Mouse (Mus musculus): ENCODE data around the gene Ehbp1l1.
"Not testable (repeated sequence)": the region's sequence is repeated elsewhere in the genome, so short reads cannot be mapped to it uniquely, and the experiment has no call there.

Ehbp1l1 gene

DNA sequence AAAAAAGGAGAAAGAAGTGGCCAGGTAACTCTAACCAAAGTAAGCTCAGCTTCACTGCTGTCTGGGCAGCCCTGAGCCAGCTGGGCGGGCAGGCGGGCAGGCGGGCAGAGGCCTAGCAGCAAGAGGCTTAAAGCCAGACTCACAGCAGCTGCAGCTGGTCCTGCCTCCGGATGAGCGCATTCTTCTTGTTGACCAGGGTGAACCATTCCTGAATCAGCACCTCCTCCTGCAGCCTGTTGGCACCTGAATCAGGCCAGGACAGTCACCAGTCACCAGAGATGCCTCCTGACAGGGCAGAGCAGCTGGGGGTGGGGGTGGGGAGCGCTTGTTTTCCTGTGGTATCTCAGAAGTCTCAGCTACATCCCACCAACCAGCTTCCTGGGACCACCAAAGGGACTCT lies 16.0 kb downstream of the Ehbp1l1 start:
- DNase-seq (ENCODE audit: low spot score in 2 of 2): no peak

GRCm38 (mm10) chr19:5704801-5705571 lies 21.1 kb downstream of the Ehbp1l1 start:
- DNase-seq (ENCODE audit: low spot score in 2 of 2): peak in 1 of 2 experiments; percentile 63

DNA sequence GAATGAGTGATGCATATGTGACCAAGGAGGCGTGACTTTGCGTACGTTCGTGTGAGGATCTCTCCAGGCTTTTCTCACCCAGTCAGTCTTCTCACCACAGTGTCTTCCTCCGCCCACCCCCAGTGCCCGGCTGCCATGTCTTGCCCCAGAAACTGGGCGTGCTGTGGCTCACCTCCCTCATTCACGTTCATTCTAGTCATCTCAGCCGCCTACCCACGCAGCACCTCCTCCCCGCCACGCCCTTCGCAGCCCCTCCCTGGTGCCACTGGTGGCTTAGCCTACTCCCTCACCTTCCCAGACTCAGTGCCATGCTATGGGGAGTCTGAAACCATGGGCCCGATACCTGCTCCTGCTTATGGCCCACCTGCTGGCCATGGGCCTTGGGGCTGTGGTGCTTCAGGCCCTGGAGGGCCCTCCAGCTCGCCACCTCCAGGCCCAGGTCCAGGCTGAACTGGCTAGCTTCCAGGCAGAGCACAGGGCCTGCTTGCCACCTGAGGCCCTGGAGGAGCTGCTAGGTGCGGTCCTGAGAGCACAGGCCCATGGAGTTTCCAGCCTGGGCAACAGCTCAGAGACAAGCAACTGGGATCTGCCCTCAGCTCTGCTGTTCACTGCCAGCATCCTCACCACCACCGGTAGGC lies 21.8 kb downstream of the Ehbp1l1 start, which contains the start of gene Kcnk7:
Gene Kcnk7, plus strand, starts transcription at position 205 of the 638 bp plus-strand sequence.
- no peak for DNase-seq (ENCODE audit: low spot score in 2 of 2)

GRCm38 (mm10) chr19:5695849-5696462 lies 30.2 kb downstream of the Ehbp1l1 start:
- DNase-seq (ENCODE audit: low spot score in 2 of 2): no peak

DNA sequence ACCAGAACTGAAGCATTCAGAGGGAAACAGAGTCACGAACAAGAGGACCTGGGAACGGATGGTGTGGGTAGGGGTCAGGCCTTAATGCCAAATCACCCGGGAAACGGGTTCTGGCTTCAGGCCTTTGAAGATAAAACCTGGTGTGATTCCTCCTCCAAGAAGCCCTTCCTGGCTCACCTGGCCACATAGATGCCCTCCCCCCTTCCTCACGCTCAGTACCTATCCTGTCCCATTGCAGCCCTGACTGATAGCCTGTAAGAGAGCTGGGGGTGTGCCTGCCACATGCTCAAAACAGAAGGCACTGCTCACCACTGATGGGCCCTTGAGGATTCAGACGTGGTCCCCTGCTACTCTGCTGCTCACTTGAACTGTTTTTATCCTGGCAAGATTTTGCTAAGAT lies 32.3 kb downstream of the Ehbp1l1 start:
- DNase-seq (ENCODE audit: low spot score in 2 of 2): no peak

DNA sequence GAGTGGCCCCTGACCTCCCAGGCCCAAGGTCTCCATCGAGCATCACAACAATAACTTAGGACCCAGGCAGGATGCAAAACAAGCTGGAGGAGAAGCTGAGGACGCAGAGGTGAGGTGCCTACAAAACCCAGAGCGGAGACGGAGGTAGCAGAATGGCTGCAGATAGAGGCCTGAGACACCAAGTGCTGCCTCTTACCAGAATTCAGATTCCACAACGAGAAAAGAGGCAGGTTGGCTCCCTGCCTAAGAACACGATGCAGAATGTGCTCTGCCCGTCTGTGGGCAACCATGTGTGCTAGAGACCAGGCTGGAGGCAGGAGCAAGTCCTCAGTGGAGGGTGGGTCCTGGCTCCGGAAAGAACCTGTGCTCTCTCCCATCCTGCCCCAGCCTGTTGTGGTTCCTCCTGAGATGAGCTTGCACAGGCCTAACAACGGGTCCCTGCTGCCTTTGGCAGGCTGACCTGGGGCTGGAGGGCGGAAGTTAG lies 33.2 kb downstream of the Ehbp1l1 start:
- no peak for DNase-seq (ENCODE audit: low spot score in 2 of 2)

DNA sequence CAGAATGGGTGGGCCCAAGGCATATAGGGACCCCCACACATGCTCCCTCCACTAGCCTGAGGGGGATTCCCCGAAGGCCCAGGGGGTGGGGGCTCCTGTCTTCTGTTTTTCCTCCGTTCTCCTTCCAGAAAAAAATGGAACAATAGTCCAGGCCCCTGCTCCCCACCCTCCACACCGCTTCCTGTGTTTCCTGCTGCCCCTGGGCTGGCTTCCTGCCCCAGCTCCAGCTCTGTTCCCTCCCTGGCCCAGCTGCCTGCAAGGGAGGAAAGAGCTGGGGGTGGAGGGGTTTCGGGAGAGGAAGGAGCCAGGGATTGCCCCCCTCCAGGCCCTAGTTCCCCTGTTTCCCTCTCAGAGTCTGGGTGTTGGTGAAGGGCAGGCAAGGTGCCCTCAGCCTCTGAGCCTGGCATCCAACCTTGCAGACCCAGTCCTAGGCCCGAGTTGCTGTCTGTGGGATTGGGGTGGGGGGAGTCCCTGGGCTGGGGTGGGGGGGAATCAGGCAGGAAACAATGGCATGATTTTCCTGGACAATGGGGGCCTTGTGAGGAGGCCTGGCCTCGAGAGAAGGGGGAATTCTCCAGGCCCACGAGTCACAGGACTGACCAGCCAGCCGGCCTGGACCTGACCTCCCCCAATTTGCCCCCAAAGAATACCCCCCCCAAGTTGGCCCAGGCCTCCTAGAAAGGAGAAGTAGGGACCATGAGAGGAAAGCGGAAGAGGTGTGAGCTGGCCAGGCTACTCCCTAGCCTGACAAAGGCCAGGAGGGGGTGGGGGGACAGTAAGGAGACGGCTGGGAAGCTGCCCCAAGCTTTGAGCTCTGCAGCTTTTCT lies 33.8 kb downstream of the Ehbp1l1 start:
- no peak for DNase-seq (ENCODE audit: low spot score in 2 of 2)

DNA sequence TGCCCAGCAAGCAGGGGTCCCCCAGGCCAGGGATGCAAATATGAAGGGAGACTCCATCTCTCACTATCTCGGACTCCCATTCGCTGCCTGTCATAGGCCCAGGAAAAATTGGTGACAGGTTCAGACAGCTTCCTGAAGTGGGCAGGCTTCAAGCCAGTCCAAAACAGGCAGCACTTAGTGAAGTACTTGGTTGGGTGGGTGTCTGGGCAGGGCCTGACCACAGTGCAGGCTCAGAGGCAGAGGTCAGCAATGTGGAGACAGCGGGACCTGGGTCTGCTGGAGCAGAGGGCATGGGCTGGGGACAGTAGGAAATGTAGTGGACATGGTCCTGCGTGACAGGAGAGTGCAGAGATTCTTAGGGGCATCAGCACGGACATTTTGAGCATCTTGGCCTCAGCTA lies 34.5 kb downstream of the Ehbp1l1 start:
- DNase-seq (ENCODE audit: low spot score in 2 of 2): no peak

GRCm38 (mm10) chr19:5690343-5690735 lies 35.8 kb downstream of the Ehbp1l1 start:
- DNase-seq (ENCODE audit: low spot score in 2 of 2): no peak

DNA sequence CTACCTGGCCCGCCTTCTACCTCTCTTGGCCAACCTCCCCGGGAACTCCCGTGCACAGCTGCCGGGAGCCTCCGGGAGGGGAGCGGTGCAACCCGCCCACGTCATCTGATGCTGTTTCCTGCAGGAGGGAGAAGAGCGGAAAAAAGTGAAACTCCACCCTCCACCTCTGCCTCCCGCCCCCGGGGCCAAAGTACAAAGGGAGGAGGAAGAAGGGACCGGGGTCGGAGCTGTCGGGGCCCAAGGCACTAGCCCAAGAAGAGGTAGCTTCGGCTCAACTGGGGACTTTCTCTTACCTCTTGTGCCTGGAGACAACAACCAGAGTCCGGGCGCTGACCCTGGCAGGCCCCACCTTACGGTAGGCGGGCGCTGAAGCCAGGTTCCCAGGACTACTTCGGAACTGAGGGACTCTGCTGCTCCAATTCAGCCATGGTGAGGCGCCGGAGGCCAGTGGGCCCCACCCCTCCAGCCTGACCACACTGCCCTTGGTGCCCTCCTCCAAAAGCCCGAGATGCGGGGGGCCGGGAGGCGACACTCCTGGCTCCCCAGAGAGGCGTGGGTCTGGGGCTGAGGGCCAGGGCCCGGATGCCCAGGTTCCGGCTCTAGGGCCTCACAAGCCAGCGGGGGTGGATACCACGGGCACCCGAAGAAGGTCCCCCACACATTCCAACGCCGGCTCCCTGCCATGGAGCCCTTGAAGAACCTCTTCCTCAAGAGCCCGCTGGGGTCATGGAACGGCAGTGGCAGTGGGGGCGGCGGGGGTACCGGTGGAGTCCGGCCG lies 36.4 kb downstream of the Ehbp1l1 start:
- DNase-seq (ENCODE audit: low spot score in 2 of 2): peak; percentile 82 to 91

GRCm38 (mm10) chr19:5689088-5689428 lies 37.1 kb downstream of the Ehbp1l1 start:
- DNase-seq (ENCODE audit: low spot score in 2 of 2): no peak

- DNase-seq (ENCODE audit: low spot score in 2 of 2): peak; percentile 97
Observed at GRCm38 (mm10) chr19:5688200-5689087, 37.7 kb downstream of the Ehbp1l1 start, which contains the start of the genes Map3k11 and Pcnx3. Gene Map3k11, plus strand, starts transcription at chr19:5688742. Gene Pcnx3, minus strand, starts transcription at chr19:5688908.

DNA sequence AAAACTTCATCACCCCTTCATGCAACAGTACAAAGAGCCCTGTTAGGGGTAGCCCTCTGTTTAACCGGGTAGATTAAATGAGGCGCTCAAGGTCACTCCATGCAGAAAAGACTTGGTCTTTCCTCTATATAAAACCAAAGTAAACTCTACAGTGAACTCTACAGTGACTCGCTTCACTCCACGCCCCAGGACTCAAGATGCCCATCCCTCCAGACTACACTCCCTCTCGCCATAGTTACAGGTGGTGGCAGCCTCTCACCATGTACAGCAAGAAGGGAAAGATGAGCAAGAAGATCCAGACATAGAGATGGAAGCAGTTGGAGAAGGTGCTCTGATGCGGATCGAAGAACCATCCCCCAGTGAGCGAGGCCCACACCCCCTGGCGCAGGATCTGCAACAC lies 38.4 kb downstream of the Ehbp1l1 start:
- DNase-seq (ENCODE audit: low spot score in 2 of 2): no peak

GRCm38 (mm10) chr19:5686954-5687353 lies 39.2 kb downstream of the Ehbp1l1 start:
- not testable (repeated sequence) for DNase-seq (ENCODE audit: low spot score in 2 of 2)

GRCm38 (mm10) chr19:5686437-5686836 lies 39.7 kb downstream of the Ehbp1l1 start:
- DNase-seq (ENCODE audit: low spot score in 2 of 2): no peak

DNA sequence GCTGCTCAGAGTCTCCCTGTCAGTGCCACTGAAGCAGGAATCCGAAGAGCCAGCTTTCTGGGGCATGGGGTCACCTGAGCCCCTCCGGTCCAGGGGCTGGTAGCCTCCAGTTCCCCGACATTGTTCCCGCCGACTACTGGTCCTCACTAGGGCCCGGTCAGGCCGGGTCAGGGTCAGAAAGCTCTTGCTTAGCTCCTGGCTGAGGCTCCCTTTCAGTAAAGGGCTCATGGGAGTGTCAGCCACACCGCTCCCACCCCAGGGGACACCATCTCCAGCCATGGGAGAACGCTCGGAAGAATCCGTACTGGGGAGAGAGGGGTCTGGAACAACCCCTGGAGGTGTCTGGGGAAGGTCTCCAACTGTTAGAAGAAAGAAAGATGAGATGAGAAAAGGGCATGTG lies 40.3 kb downstream of the Ehbp1l1 start:
- no peak for DNase-seq (ENCODE audit: low spot score in 2 of 2)

- DNase-seq (ENCODE audit: low spot score in 2 of 2): no peak
Observed at GRCm38 (mm10) chr19:5685431-5685830, 40.7 kb downstream of the Ehbp1l1 start.

DNA sequence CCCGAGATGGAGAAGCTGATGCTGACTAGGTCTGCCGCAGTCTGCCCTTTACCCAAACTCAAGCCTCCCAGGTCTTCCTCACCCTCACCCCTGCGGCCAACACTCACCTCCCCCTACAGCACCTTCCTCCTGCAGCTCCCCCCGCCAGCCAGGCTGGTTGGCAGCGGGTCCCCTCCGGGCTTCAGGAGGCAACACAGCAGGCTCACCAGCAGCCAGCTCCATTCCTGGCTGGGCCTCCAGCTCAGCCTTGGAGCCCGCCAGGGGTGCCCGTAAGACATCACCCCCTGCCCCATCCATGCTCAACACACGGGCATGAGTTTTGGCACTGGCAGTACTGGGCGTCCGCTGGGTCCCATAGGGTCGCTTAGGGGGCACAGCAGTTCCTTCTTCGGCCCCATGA lies 41.1 kb downstream of the Ehbp1l1 start:
- DNase-seq (ENCODE audit: low spot score in 2 of 2): no peak

- DNase-seq (ENCODE audit: low spot score in 2 of 2): no peak
Observed at GRCm38 (mm10) chr19:5684236-5684635, 41.9 kb downstream of the Ehbp1l1 start.

DNA sequence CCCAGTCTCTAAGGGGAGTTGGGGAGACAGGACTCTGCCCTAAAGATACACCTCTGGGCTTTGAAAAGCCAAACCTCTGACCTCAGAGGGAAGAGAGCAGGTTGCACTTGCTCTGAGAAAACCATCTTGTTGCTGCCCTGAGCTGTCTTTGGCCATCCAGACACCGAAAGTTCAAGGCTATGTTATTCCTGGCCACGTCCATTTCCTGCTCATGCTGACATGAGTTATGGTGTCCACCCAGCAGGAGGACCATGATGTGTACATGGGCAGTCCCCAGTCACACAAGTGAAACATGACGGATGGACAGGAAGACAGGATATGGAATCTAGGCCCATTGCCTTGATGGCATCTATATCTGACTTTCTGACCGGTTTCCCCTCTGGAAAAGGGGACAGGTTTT lies 45.7 kb downstream of the Ehbp1l1 start:
- no peak for DNase-seq (ENCODE audit: low spot score in 2 of 2)

Data from urinary bladder, postnatal 4 days (tissue).